Mouse (Mus musculus): ENCODE results near the gene Numbl. TPM values are rescaled to one million over a fixed set of nuclear protein-coding genes. Genes with fewer than 3 reads are reported as not detected.

Numbl gene
- total RNA-seq, 1 experiment: 14.1 TPM

- Histone ChIP-seq H3K4me3 (ENCODE audit: insufficient read depth in 1 of 2, low read depth in 1 of 2, low read length in 2 of 2, poor library complexity in 1 of 2, severe bottlenecking in 1 of 2) (peak overlapping the region; percentile 58 to 65), H3K27ac (ENCODE audit: insufficient read depth, low read depth, low read length, poor library complexity, severe bottlenecking) (no peak overlapping the region; the same call in 1 of the 2 replicates), H3K36me3 (ENCODE audit: control insufficient read depth, insufficient read depth, low read length, poor library complexity, severe bottlenecking) (peaks cover 26% of the 10 kb centered on the region), H3K4me1 (ENCODE audit: control insufficient read depth in 2 of 2, insufficient read depth in 2 of 2, low read length in 2 of 2, poor library complexity in 1 of 2) (peaks cover 16 to 34% of the 10 kb centered on the region in 2 experiments), H3K9ac (ENCODE audit: insufficient read depth, low read depth, low read length, poor library complexity, severe bottlenecking) (peak overlapping the region; percentile 9; the same call in 1 of the 2 replicates), H3K9me3 (ENCODE audit: control insufficient read depth, insufficient read depth, low read depth, low read length) (no peaks in the 10 kb centered on the region)
- TF ChIP-seq HCFC1 (IDR thresholded peaks at IDR 0.05; ENCODE audit: borderline replicate concordance, insufficient read depth, low read length) (0 out of 2 replicates have a peak, but pooled peaks have one; percentile 12), ZC3H11A (IDR thresholded peaks at IDR 0.05; ENCODE audit: borderline replicate concordance, low read depth, low read length) (no peak)
- in situ Hi-C loops (cut with MboI; ENCODE audit: low sequenced_read_pairs in 2 of 2, unreplicated experiment in 2 of 2): no loop called here
- DNase-seq (ENCODE audit: low read depth, low spot score): no peak
Measured at GRCm38 (mm10) chr7:27326101-27326880, 68.1 kb downstream of the Numbl start.

- peak overlapping the region; percentile 3; the same call in 1 of the 2 replicates for H3K9ac ChIP-seq (ENCODE audit: insufficient read depth, low read depth, low read length, poor library complexity, severe bottlenecking)
- peaks cover 23% of the 10 kb centered on the region for H3K36me3 ChIP-seq (ENCODE audit: control insufficient read depth, insufficient read depth, low read length, poor library complexity, severe bottlenecking)
- TF ChIP-seq HCFC1 (IDR thresholded peaks at IDR 0.05; ENCODE audit: borderline replicate concordance, insufficient read depth, low read length): no peak
- TF ChIP-seq ZC3H11A (IDR thresholded peaks at IDR 0.05; ENCODE audit: borderline replicate concordance, low read depth, low read length): no peak
- no peak for TF ChIP-seq CHD2 (IDR thresholded peaks at IDR 0.05; ENCODE audit: low read depth, low read length)
- TF ChIP-seq ZNF384 (IDR thresholded peaks at IDR 0.05; ENCODE audit: low read depth, low read length): no peak
- no peak for TF ChIP-seq MAFK (IDR thresholded peaks at IDR 0.05; ENCODE audit: insufficient read depth, low read depth, low read length)
- no peak for DNase-seq (ENCODE audit: low read depth, low spot score)
- no peak overlapping the region for H3K27ac ChIP-seq (ENCODE audit: insufficient read depth, low read depth, low read length, poor library complexity, severe bottlenecking)
- peaks cover 19 to 30% of the 10 kb centered on the region in 2 experiments; a peak in 3 of 4 replicates for H3K4me1 ChIP-seq (ENCODE audit: control insufficient read depth in 2 of 2, insufficient read depth in 2 of 2, low read length in 2 of 2, poor library complexity in 1 of 2)
- H3K9me3 ChIP-seq (ENCODE audit: control insufficient read depth, insufficient read depth, low read depth, low read length): no peaks in the 10 kb centered on the region
- in situ Hi-C loops (cut with MboI; ENCODE audit: low sequenced_read_pairs in 2 of 2, unreplicated experiment in 2 of 2): no loop called here
- peak overlapping the region in 1 of 2 experiments; percentile 52; a peak in 2 of 4 replicates for H3K4me3 ChIP-seq (ENCODE audit: insufficient read depth in 1 of 2, low read depth in 1 of 2, low read length in 2 of 2, poor library complexity in 1 of 2, severe bottlenecking in 1 of 2)
Measured at GRCm38 (mm10) chr7:27327500-27327899, 69.3 kb downstream of the Numbl start.

GRCm38 (mm10) chr7:27328161-27328560 lies 69.9 kb downstream of the Numbl start:
- TF ChIP-seq CHD2 (IDR thresholded peaks at IDR 0.05; ENCODE audit: low read depth, low read length): no peak
- no peak for TF ChIP-seq HCFC1 (IDR thresholded peaks at IDR 0.05; ENCODE audit: borderline replicate concordance, insufficient read depth, low read length)
- no peak for TF ChIP-seq ZC3H11A (IDR thresholded peaks at IDR 0.05; ENCODE audit: borderline replicate concordance, low read depth, low read length)
- no peak for TF ChIP-seq ZNF384 (IDR thresholded peaks at IDR 0.05; ENCODE audit: low read depth, low read length)
- TF ChIP-seq MAFK (IDR thresholded peaks at IDR 0.05; ENCODE audit: insufficient read depth, low read depth, low read length): no peak
- DNase-seq (ENCODE audit: low read depth, low spot score): no peak
- Histone ChIP-seq H3K27ac (ENCODE audit: insufficient read depth, low read depth, low read length, poor library complexity, severe bottlenecking) (no peak overlapping the region), H3K4me1 (ENCODE audit: control insufficient read depth in 2 of 2, insufficient read depth in 2 of 2, low read length in 2 of 2, poor library complexity in 1 of 2) (peaks cover 16 to 27% of the 10 kb centered on the region in 2 experiments; a peak in 3 of 4 replicates), H3K9ac (ENCODE audit: insufficient read depth, low read depth, low read length, poor library complexity, severe bottlenecking) (peak overlapping the region; percentile 62; the same call in 1 of the 2 replicates), H3K9me3 (ENCODE audit: control insufficient read depth, insufficient read depth, low read depth, low read length) (no peaks in the 10 kb centered on the region), H3K4me3 (ENCODE audit: insufficient read depth in 1 of 2, low read depth in 1 of 2, low read length in 2 of 2, poor library complexity in 1 of 2, severe bottlenecking in 1 of 2) (peak overlapping the region in 1 of 2 experiments; percentile 52; a peak in 2 of 4 replicates), H3K36me3 (ENCODE audit: control insufficient read depth, insufficient read depth, low read length, poor library complexity, severe bottlenecking) (peaks cover 20% of the 10 kb centered on the region)
- in situ Hi-C loops (cut with MboI; ENCODE audit: low sequenced_read_pairs in 2 of 2, unreplicated experiment in 2 of 2): no loop called here

GRCm38 (mm10) chr7:27328648-27329047 lies 70.4 kb downstream of the Numbl start:
- in situ Hi-C loops (cut with MboI; ENCODE audit: low sequenced_read_pairs in 2 of 2, unreplicated experiment in 2 of 2): no loop called here
- Histone ChIP-seq H3K4me3 (ENCODE audit: insufficient read depth in 1 of 2, low read depth in 1 of 2, low read length in 2 of 2, poor library complexity in 1 of 2, severe bottlenecking in 1 of 2) (peak overlapping the region in 1 of 2 experiments; percentile 76; a peak in 2 of 4 replicates), H3K36me3 (ENCODE audit: control insufficient read depth, insufficient read depth, low read length, poor library complexity, severe bottlenecking) (peaks cover 19% of the 10 kb centered on the region), H3K9ac (ENCODE audit: insufficient read depth, low read depth, low read length, poor library complexity, severe bottlenecking) (peak overlapping the region; percentile 10; the same call in 1 of the 2 replicates), H3K27ac (ENCODE audit: insufficient read depth, low read depth, low read length, poor library complexity, severe bottlenecking) (no peak overlapping the region), H3K9me3 (ENCODE audit: control insufficient read depth, insufficient read depth, low read depth, low read length) (no peaks in the 10 kb centered on the region), H3K4me1 (ENCODE audit: control insufficient read depth in 2 of 2, insufficient read depth in 2 of 2, low read length in 2 of 2, poor library complexity in 1 of 2) (peaks cover 16 to 27% of the 10 kb centered on the region in 2 experiments; a peak in 3 of 4 replicates)
- no peak for DNase-seq (ENCODE audit: low read depth, low spot score)
- TF ChIP-seq ZNF384 (IDR thresholded peaks at IDR 0.05; ENCODE audit: low read depth, low read length): no peak
- no peak for TF ChIP-seq CHD2 (IDR thresholded peaks at IDR 0.05; ENCODE audit: low read depth, low read length)
- TF ChIP-seq MAFK (IDR thresholded peaks at IDR 0.05; ENCODE audit: insufficient read depth, low read depth, low read length): no peak
- TF ChIP-seq ZC3H11A (IDR thresholded peaks at IDR 0.05; ENCODE audit: borderline replicate concordance, low read depth, low read length): no peak
